Mouse (Mus musculus): ENCODE measurements at regions not wholly inside any gene's neighbourhood (a gene's known extent, or its start where the extent isn't known, plus 50 kb on each side); places are given as distances from the start of the nearest gene placed in this dataset.

GRCm38 (mm10) chr15:51173976-51174620, 2710.6 kb upstream of the Gm7489 start:
- no peak overlapping the region for H3K9ac ChIP-seq (ENCODE audit: control insufficient read depth, low read depth, low read length, poor library complexity, severe bottlenecking)
- TF ChIP-seq HCFC1 (IDR thresholded peaks at IDR 0.05; ENCODE audit: low read depth, low read length): no peak
- no peak for TF ChIP-seq MAZ (IDR thresholded peaks at IDR 0.05; ENCODE audit: low read depth, low read length)
- TF ChIP-seq MYB (IDR thresholded peaks at IDR 0.05; ENCODE audit: low read depth, low read length): no peak
- no peak for TF ChIP-seq USF1 (IDR thresholded peaks at IDR 0.05; ENCODE audit: low read depth, low read length)
- TF ChIP-seq NELFE (IDR thresholded peaks at IDR 0.05; ENCODE audit: low read depth, low read length): no peak
- no peak for TF ChIP-seq GABPA (IDR thresholded peaks at IDR 0.05; ENCODE audit: low read depth, low read length)
- TF ChIP-seq POLR2AphosphoS5 (IDR thresholded peaks at IDR 0.05; ENCODE audit: borderline replicate concordance, low read depth, low read length): no peak
- TF ChIP-seq EP300 (IDR thresholded peaks at IDR 0.05; ENCODE audit: low read depth in 1 of 2, low read length in 2 of 2): no peak
- TF ChIP-seq POLR2A (IDR thresholded peaks at IDR 0.05; ENCODE audit: control insufficient read depth in 1 of 2, insufficient read depth in 1 of 2, low read depth in 1 of 2, low read length in 2 of 2, poor library complexity in 1 of 2): no peak
- TF ChIP-seq BHLHE40 (IDR thresholded peaks at IDR 0.05; ENCODE audit: borderline replicate concordance, low read depth, low read length): no peak
- TF ChIP-seq ZNF384 (IDR thresholded peaks at IDR 0.05; ENCODE audit: low read depth, low read length): no peak
- no peak for TF ChIP-seq ETS1 (IDR thresholded peaks at IDR 0.05; ENCODE audit: low read depth, low read length)
- TF ChIP-seq CHD1 (IDR thresholded peaks at IDR 0.05; ENCODE audit: low read depth, low read length): no peak
- TF ChIP-seq NRF1 (IDR thresholded peaks at IDR 0.05; ENCODE audit: insufficient read depth, low read depth, low read length, poor library complexity, severe bottlenecking): no peak
- TF ChIP-seq CHD2 (IDR thresholded peaks at IDR 0.05; ENCODE audit: low read length): no peak
- TF ChIP-seq TBP (IDR thresholded peaks at IDR 0.05; ENCODE audit: low read depth, low read length): no peak
- no peak for TF ChIP-seq GATA1 (IDR thresholded peaks at IDR 0.05; ENCODE audit: low read depth, low read length)
- H3K9me3 ChIP-seq (replicated peaks; ENCODE audit: insufficient read depth, low read length): no peaks in the 10 kb centered on the region
- no peak overlapping the region for H3K4me3 ChIP-seq (ENCODE audit: control insufficient read depth in 1 of 2, insufficient read depth in 1 of 2, low read depth in 2 of 2, low read length in 2 of 2)
- no peaks in the 10 kb centered on the region for H3K4me1 ChIP-seq (ENCODE audit: control insufficient read depth in 1 of 2, insufficient read depth in 2 of 2, low read length in 2 of 2)
- no peaks in the 10 kb centered on the region for H3K79me2 ChIP-seq (ENCODE audit: control insufficient read depth, insufficient read depth, low read length, poor library complexity)
- H3K27ac ChIP-seq (ENCODE audit: control insufficient read depth, low read depth, low read length): no peak overlapping the region
- no peaks in the 10 kb centered on the region for H3K27me3 ChIP-seq (ENCODE audit: control insufficient read depth in 1 of 2, insufficient read depth in 2 of 2, low read length in 2 of 2)
- H3K36me3 ChIP-seq (ENCODE audit: control insufficient read depth in 1 of 2, insufficient read depth in 2 of 2, low read length in 2 of 2): no peaks in the 10 kb centered on the region
- no peak for DNase-seq (ENCODE audit: low read depth, low spot score)

- Histone ChIP-seq H3K27ac (ENCODE audit: control insufficient read depth, low read depth, low read length) (no peak overlapping the region), H3K4me1 (ENCODE audit: control insufficient read depth in 1 of 2, insufficient read depth in 2 of 2, low read length in 2 of 2) (no peaks in the 10 kb centered on the region), H3K79me2 (ENCODE audit: control insufficient read depth, insufficient read depth, low read length, poor library complexity) (no peaks in the 10 kb centered on the region), H3K27me3 (ENCODE audit: control insufficient read depth in 1 of 2, insufficient read depth in 2 of 2, low read length in 2 of 2) (no peaks in the 10 kb centered on the region), H3K9me3 (replicated peaks; ENCODE audit: insufficient read depth, low read length) (no peaks in the 10 kb centered on the region), H3K4me3 (ENCODE audit: control insufficient read depth in 1 of 2, insufficient read depth in 1 of 2, low read depth in 2 of 2, low read length in 2 of 2) (no peak overlapping the region), H3K36me3 (ENCODE audit: control insufficient read depth in 1 of 2, insufficient read depth in 2 of 2, low read length in 2 of 2) (no peaks in the 10 kb centered on the region), H3K9ac (ENCODE audit: control insufficient read depth, low read depth, low read length, poor library complexity, severe bottlenecking) (no peak overlapping the region)
- no peak for TF ChIP-seq MYC (IDR thresholded peaks at IDR 0.05; ENCODE audit: low read depth, low read length)
- no peak for TF ChIP-seq ZMIZ1 (IDR thresholded peaks at IDR 0.05; ENCODE audit: low read depth, low read length)
- TF ChIP-seq RCOR1 (IDR thresholded peaks at IDR 0.05; ENCODE audit: low read depth, low read length): no peak
- no peak for TF ChIP-seq USF2 (IDR thresholded peaks at IDR 0.05; ENCODE audit: borderline replicate concordance in 1 of 2, insufficient read depth in 1 of 2, low read depth in 1 of 2, low read length in 2 of 2)
- TF ChIP-seq CTCF (IDR thresholded peaks at IDR 0.05 in 2 of 3, conservative IDR thresholded peaks at IDR 0.05 in 1 of 3; ENCODE audit: control insufficient read depth in 1 of 3, insufficient read depth in 1 of 3, low read depth in 2 of 3, low read length in 3 of 3, poor library complexity in 1 of 3, severe bottlenecking in 1 of 3): no peak
- TF ChIP-seq GABPA (IDR thresholded peaks at IDR 0.05; ENCODE audit: low read depth, low read length): no peak
- TF ChIP-seq MXI1 (IDR thresholded peaks at IDR 0.05; ENCODE audit: low read depth, low read length): no peak
- TF ChIP-seq KAT2A (conservative IDR thresholded peaks at IDR 0.05; ENCODE audit: low read depth, low read length): no peak
- no peak for TF ChIP-seq CHD1 (IDR thresholded peaks at IDR 0.05; ENCODE audit: low read depth, low read length)
- TF ChIP-seq TCF12 (IDR thresholded peaks at IDR 0.05; ENCODE audit: low read depth, low read length): no peak
- TF ChIP-seq UBTF (IDR thresholded peaks at IDR 0.05; ENCODE audit: borderline replicate concordance, insufficient read depth, low read depth, low read length): no peak
- no peak for TF ChIP-seq POLR2AphosphoS2 (IDR thresholded peaks at IDR 0.05; ENCODE audit: low read length)
- no peak for TF ChIP-seq HCFC1 (IDR thresholded peaks at IDR 0.05; ENCODE audit: low read depth, low read length)
- no peak for TF ChIP-seq USF1 (IDR thresholded peaks at IDR 0.05; ENCODE audit: low read depth, low read length)
- TF ChIP-seq ZNF384 (IDR thresholded peaks at IDR 0.05; ENCODE audit: low read depth, low read length): no peak
- TF ChIP-seq NRF1 (IDR thresholded peaks at IDR 0.05; ENCODE audit: insufficient read depth, low read depth, low read length, poor library complexity, severe bottlenecking): no peak
- no peak for DNase-seq (ENCODE audit: low read depth, low spot score)
Measured at GRCm38 (mm10) chr15:51176466-51176865, 2708.2 kb upstream of the Gm7489 start.
